Mouse (Mus musculus) limb, embryonic 11.5 days (tissue): ENCODE measurements around the gene Hist1h3c. TPM values are rescaled to one million over a fixed set of nuclear protein-coding genes. Genes with fewer than 3 reads are reported as not detected.

ENCODE experiments used
- ATAC-seq: fragments of 200-750 bp; cut with Nextera tagmentation; 2 replicates; pipeline ENCODE4 v1.8.0; 2017; ENCODE audit warnings: low read depth; ENCODE audit not compliant: insufficient number of reproducible peaks, low FRiP score, low TSS enrichment
- DNase-seq: peaks from one replicate; pipeline ENCODE4 v3.0.0-alpha.2; 2015; ENCODE audit warnings: low spot score
- H3K27ac ChIP-seq: fragments of 300-500 bp; sonication (generic); replicated peaks from 2 replicates; pipeline ENCODE4 v1.5.1; 2014; ENCODE audit warnings: low read depth, mild to moderate bottlenecking, low read length
- H3K27me3 ChIP-seq: fragments of 300-500 bp; sonication (generic); 2 replicates; pipeline ENCODE4 v1.6.1; 2014; ENCODE audit warnings: mild to moderate bottlenecking, low read length, mixed read lengths; ENCODE audit not compliant: control insufficient read depth, insufficient read depth
- H3K36me3 ChIP-seq: fragments of 300-500 bp; sonication (generic); 2 replicates; pipeline ENCODE4 v1.6.1; 2014; ENCODE audit warnings: mild to moderate bottlenecking, low read length, moderate library complexity, mixed read lengths; ENCODE audit not compliant: control insufficient read depth, insufficient read depth
- H3K4me1 ChIP-seq: fragments of 300-500 bp; sonication (generic); 2 replicates; pipeline ENCODE4 v1.6.1; 2014; ENCODE audit warnings: low read length, mixed read lengths; ENCODE audit not compliant: control insufficient read depth, insufficient read depth
- H3K4me2 ChIP-seq: fragments of 300-500 bp; sonication (generic); 2 replicates; pipeline ENCODE4 v1.6.1; 2014; ENCODE audit warnings: low read depth, mild to moderate bottlenecking, moderate library complexity; ENCODE audit not compliant: severe bottlenecking
- H3K4me3 ChIP-seq: fragments of 300-500 bp; sonication (generic); 2 replicates; pipeline ENCODE4 v1.5.1; 2014; ENCODE audit warnings: low read depth, low read length
- H3K9ac ChIP-seq: fragments of 300-500 bp; sonication (generic); 2 replicates; pipeline ENCODE4 v1.6.1; 2014; ENCODE audit warnings: mild to moderate bottlenecking, low read length
- H3K9me3 ChIP-seq: fragments of 300-500 bp; sonication (generic); 2 replicates; pipeline ENCODE4 v1.6.1; 2016; ENCODE audit warnings: low read length; ENCODE audit not compliant: control insufficient read depth
- WGBS: fragments of 180-500 bp; shearing (Covaris S2); extraction: QIAGEN DNeasy Blood & Tissue Kit; methylation state at CpG from one replicate; pipeline ENCODE4 v1.1.7; 2014; 5-methylcytosine and 5-hydroxymethylcytosine counted together
- polyA plus RNA-seq: library from polyadenylated mRNA; unstranded; fragments of >200 nt; fragmentation: Nextera tagmentation; extraction: Ambion mirVana; gene quantifications from 2 replicates; pipeline ENCODE4 v1.2.1, GENCODE M21; 2014

Gene Hist1h3c
- polyA plus RNA-seq, 1 experiment from 2014 or later: 13.3 TPM

DNA sequence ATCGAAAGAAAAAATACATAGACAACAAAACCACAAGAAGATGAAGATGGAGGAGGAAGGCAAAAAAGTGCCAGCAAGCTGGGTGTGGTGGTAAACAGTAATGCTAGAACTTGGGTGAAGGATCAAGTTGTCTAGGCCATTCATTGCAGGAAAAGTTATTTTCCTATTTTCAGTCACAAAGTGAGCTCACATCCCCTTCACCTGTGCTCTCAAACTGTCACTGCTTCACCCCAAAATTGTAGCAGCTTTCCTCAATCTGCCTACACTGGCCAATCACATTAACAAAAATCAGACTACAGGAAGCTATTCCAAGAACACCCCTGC lies 14.5 kb upstream of the Hist1h3c start:
- Histone ChIP-seq H3K36me3 (no peaks in the 10 kb centered on the region), H3K27ac (peak overlapping the region; percentile 86), H3K4me3 (no peak overlapping the region; the same call in 1 of the 2 replicates), H3K27me3 (no peaks in the 10 kb centered on the region), H3K9me3 (no peaks in the 10 kb centered on the region), H3K4me2 (peak overlapping the region; percentile 65; the same call in 1 of the 2 replicates), H3K9ac (peak overlapping the region; percentile 74; the same call in 1 of the 2 replicates), H3K4me1 (peaks cover 8% of the 10 kb centered on the region)
- DNase-seq: no peak
- 79% methylated on average over 1 of the region's 1 CpGs for WGBS
- ATAC-seq: no peak

DNA sequence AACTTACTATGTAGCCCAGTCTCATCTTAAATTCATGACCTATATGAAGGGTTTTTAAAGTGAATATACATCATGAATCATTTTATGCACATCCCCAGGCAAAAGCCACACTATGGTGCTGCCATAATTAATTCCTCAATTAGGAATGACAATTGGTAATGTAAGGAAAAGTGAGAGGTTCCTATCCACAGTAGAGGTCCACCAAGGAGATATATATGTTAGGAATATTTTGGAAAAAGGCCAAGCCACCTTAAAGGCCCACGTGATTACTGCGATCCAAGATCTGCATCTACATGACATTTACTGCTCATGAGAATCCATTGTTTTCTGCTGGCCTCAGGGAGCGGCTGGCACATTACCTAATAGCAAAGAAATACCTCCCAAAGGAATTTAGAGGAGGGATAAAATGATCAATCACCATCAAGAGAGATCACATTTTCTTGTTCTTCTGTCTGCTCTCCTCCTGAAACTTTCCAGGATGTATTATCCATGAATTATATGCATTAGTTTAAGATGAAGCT lies 13.9 kb upstream of the Hist1h3c start:
- Histone ChIP-seq H3K27ac (no peak overlapping the region), H3K4me3 (no peak overlapping the region), H3K36me3 (no peaks in the 10 kb centered on the region), H3K9ac (no peak overlapping the region), H3K9me3 (no peaks in the 10 kb centered on the region), H3K4me2 (no peak overlapping the region), H3K4me1 (peaks cover 6% of the 10 kb centered on the region), H3K27me3 (no peaks in the 10 kb centered on the region)
- DNase-seq (no peak), ATAC-seq (no peak)
- 77% methylated on average over 3 of the region's 3 CpGs for WGBS

DNA sequence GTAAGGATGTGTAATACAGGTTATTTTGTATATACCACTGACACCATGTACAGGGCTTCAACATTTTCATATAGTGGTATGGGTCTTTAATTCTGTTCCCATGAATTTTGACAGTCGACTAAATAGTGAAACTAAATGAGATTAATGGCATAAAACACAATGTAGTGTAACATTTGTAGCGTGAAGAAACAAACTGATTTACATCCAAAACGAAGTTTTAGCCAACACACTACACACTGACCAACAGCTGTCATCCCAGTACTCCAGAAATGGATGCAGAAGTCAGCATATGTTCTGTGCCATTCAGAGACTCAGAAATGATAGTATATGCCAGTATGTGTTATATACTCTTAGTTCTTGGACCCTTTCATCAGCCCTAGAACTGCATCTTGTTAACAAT lies 12.5 kb upstream of the Hist1h3c start:
- no peak overlapping the region for H3K4me3 ChIP-seq
- ATAC-seq: no peak
- no peaks in the 10 kb centered on the region for H3K27me3 ChIP-seq
- peaks cover 6% of the 10 kb centered on the region; the same call in 1 of the 2 replicates for H3K4me1 ChIP-seq
- no peaks in the 10 kb centered on the region for H3K9me3 ChIP-seq
- no peak for DNase-seq
- peak overlapping the region; percentile 70 for H3K4me2 ChIP-seq
- WGBS: 51% methylated on average over 3 of the region's 3 CpGs
- H3K27ac ChIP-seq: peak overlapping the region; percentile 95; the same call in 1 of the 2 replicates
- no peaks in the 10 kb centered on the region for H3K36me3 ChIP-seq
- H3K9ac ChIP-seq: no peak overlapping the region

DNA sequence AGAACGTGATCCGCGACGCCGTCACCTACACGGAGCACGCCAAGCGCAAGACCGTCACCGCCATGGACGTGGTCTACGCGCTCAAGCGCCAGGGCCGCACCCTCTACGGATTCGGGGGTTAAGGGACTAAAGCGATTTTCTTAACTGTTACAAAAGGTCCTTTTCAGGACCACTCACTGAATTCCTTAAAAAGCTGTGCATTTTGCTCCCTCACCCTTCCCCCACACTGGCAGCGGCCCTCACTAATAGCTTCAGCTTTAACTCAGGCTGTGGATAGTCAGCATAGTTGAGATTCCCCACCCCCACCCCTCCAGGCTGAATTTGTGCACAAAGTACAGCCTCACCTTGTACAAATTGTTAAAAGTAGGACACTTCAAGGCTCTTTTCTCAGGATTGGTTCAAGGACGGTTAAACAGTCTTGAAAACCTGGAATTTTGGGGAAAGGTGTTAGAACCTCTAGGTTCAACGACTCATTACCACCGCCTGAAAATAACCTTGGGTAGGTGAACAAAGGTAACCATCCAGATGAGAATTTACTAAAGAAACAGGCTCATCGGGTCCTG lies 11.9 kb upstream of the Hist1h3c start:
- 2% methylated on average over 15 of the region's 23 CpGs for WGBS
- Histone ChIP-seq H3K27ac (peak overlapping the region; percentile 95), H3K4me2 (peak overlapping the region; percentile 70), H3K27me3 (no peaks in the 10 kb centered on the region), H3K9me3 (no peaks in the 10 kb centered on the region), H3K36me3 (no peaks in the 10 kb centered on the region), H3K4me3 (peak overlapping the region; percentile 34), H3K4me1 (peaks cover 6% of the 10 kb centered on the region; the same call in 1 of the 2 replicates), H3K9ac (peak overlapping the region; percentile 63)
- ATAC-seq (no peak), DNase-seq (peak; percentile 80)

DNA sequence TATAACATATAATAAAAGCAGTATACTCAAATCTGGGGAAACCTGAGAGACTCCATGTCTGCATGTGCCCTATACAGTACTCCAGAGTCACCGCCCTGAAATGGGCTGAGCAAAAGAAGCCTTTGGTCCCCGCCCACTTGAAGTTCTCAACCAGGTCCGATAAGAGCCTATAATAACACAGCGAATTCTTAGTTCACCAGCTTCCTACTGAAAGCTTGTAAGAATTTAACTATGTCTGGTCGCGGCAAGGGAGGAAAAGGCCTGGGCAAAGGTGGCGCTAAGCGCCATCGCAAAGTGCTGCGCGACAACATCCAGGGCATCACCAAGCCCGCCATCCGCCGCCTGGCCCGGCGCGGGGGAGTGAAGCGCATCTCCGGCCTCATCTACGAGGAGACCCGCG lies 11.4 kb upstream of the Hist1h3c start, which contains the start of gene Hist1h4b:
Gene Hist1h4b, plus strand, starts transcription at position 224 of the 400 bp plus-strand sequence.
- Histone ChIP-seq H3K9ac (peak within 1 kb of the TSS; percentile 63), H3K36me3 (no peaks in the 10 kb centered on the region), H3K4me3 (peak within 1 kb of the TSS; percentile 34), H3K4me1 (peaks cover 6% of the 10 kb centered on the region; the same call in 1 of the 2 replicates), H3K27ac (peak within 1 kb of the TSS; percentile 95), H3K4me2 (peak within 1 kb of the TSS; percentile 70), H3K9me3 (no peaks in the 10 kb centered on the region), H3K27me3 (no peaks in the 10 kb centered on the region)
- WGBS: under 1% methylated on average over 15 of the region's 22 CpGs
- DNase-seq (peak; percentile 96), ATAC-seq (peak; percentile 66)

DNA sequence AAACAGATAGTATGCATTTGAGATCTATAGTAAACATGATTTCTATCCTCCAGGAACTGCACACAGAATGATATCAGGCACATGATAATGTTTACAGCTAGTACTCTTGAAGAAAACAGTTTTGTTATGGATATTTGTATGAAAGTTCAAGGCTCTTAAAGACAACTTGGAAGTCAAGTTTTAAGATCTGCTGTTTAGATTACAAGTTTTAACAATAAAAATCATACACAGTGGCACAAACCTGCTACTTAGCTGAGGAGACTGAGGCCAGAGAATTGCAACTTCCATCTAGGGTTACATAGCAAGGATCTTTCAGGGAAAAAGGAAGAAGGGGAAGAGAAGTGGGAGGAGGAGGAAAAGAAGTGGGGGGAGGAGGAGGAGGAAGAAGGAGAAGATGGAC lies 9.6 kb upstream of the Hist1h3c start:
- Histone ChIP-seq H3K27me3 (no peaks in the 10 kb centered on the region), H3K36me3 (no peaks in the 10 kb centered on the region), H3K4me1 (peaks cover 6% of the 10 kb centered on the region; the same call in 1 of the 2 replicates), H3K27ac (no peak overlapping the region), H3K4me3 (no peak overlapping the region), H3K4me2 (no peak overlapping the region), H3K9ac (no peak overlapping the region), H3K9me3 (no peaks in the 10 kb centered on the region)
- DNase-seq (no peak), ATAC-seq (no peak)

DNA sequence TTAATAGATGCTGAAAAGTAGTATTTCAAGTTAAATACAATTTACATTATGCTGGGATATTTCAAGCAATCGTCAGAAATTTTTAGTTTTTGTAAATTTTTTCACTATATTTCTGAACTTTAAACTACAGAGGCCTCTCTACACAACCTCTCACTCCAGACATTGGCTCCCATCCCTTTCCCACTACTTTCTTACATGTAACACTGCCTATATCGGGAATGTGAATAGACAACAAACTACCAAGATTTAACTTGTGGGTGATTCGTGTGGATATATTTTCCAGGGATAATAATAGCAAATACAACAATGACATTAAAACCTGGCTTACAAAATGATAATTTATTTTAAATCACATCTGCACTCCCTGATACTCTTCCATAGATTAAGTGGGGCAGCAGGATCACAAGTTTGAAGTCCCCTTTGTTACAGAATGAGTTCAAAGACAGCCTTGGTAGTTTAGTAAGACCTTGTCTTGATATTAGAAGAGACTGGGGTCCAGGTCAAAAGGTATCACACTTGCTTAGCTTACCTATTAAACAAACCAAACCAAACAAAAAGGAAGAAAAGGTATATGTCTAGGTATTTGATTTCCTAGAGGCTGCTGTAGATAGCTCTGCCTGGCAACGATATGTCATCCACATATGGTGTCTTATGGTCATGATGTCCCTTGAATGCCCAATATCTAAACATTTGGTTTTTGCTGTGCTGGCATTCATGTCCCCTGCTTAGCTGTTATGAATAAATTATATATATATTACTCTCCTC lies 8.1 kb upstream of the Hist1h3c start:
- 63% methylated on average over 4 of the region's 4 CpGs for WGBS
- no peak overlapping the region for H3K4me3 ChIP-seq
- H3K4me2 ChIP-seq: peak overlapping the region; percentile 56
- no peak for DNase-seq
- peaks cover 6% of the 10 kb centered on the region; the same call in 1 of the 2 replicates for H3K4me1 ChIP-seq
- no peaks in the 10 kb centered on the region for H3K27me3 ChIP-seq
- no peak overlapping the region for H3K9ac ChIP-seq
- no peak for ATAC-seq
- H3K9me3 ChIP-seq: no peaks in the 10 kb centered on the region
- H3K27ac ChIP-seq: peak overlapping the region; percentile 83
- no peaks in the 10 kb centered on the region for H3K36me3 ChIP-seq

DNA sequence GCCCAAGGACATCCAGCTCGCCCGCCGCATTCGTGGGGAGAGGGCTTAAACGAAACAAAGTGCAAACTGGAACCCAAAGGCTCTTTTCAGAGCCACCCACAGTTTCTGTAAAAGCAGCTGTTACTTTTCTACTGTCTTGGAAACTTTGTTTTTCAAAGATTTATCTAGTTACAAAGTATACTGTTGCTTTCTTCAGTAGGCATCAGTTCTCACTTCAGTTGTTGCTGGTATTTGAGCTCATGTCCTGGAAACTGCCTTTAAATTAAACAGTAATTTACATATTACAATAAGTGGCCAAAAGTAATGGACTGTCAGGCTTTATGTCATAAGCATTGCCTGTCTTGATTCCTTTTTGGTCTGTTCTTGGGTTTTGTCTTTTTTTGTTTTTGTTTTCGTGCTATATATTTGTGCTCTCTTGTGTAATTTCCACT lies 7.4 kb upstream of the Hist1h3c start:
- DNase-seq: no peak
- H3K9me3 ChIP-seq: no peaks in the 10 kb centered on the region
- peak overlapping the region; percentile 56 for H3K4me2 ChIP-seq
- H3K9ac ChIP-seq: peak overlapping the region; percentile 72
- H3K27me3 ChIP-seq: no peaks in the 10 kb centered on the region
- peak overlapping the region; percentile 83 for H3K27ac ChIP-seq
- ATAC-seq: no peak
- WGBS: 6% methylated on average over 6 of the region's 6 CpGs
- peaks cover 6% of the 10 kb centered on the region; the same call in 1 of the 2 replicates for H3K4me1 ChIP-seq
- H3K36me3 ChIP-seq: no peaks in the 10 kb centered on the region
- H3K4me3 ChIP-seq: peak overlapping the region; percentile 27
